Mouse (Mus musculus) kidney, adult 8-10 months (tissue): ENCODE data around the gene Zfp322a.
"Not testable (repeated sequence)": the region's sequence is repeated elsewhere in the genome, so short reads cannot be mapped to it uniquely, and the experiment has no call there.

Source experiments
- DNase-seq, 2 experiments: peaks; one replicate each; pipeline ENCODE4 v3.0.0; 2022

Zfp322a gene

GRCm38 (mm10) chr13:23368583-23369420, at the start of gene Zfp322a:
Gene Zfp322a (minus strand): TSS chr13:23369208.
- peak; percentile 97 to 98 for DNase-seq

GRCm38 (mm10) chr13:23412630-23413521, 43.9 kb upstream of the Zfp322a start:
- DNase-seq, result no peak

- DNase-seq, result no peak
Observed at GRCm38 (mm10) chr13:23412211-23412629, 43.2 kb upstream of the Zfp322a start.

GRCm38 (mm10) chr13:23411311-23412210, 42.6 kb upstream of the Zfp322a start:
- no peak for DNase-seq

- no peak for DNase-seq
Observed at GRCm38 (mm10) chr13:23410632-23411031, 41.6 kb upstream of the Zfp322a start.

DNA sequence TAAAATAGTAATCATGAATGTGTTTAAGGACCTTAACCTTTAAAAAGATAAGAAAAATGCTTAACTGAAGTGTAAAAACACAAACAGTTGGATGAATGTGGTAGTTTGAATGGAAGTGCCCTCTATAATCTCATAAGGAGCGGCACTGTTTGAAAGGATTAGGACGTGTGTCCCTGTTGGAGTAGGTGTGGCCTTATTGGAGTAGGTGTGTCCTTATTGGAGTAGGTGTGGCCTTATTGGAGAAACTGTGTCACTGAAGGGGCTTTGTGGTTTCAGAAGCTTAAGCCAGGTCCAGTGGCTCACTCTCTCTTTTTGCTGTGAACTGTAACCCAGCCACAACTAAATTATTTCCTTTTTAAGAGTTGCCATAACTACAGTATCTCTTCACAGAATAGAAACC, 33.6 kb upstream of the Zfp322a start:
- DNase-seq, result no peak

GRCm38 (mm10) chr13:23401683-23402527, 32.9 kb upstream of the Zfp322a start:
- DNase-seq, result peak; percentile 72 to 89

GRCm38 (mm10) chr13:23400771-23401682, 32.0 kb upstream of the Zfp322a start:
- DNase-seq, result no peak

- not testable (repeated sequence) for DNase-seq
Observed at GRCm38 (mm10) chr13:23396913-23397312, 27.9 kb upstream of the Zfp322a start.

DNA sequence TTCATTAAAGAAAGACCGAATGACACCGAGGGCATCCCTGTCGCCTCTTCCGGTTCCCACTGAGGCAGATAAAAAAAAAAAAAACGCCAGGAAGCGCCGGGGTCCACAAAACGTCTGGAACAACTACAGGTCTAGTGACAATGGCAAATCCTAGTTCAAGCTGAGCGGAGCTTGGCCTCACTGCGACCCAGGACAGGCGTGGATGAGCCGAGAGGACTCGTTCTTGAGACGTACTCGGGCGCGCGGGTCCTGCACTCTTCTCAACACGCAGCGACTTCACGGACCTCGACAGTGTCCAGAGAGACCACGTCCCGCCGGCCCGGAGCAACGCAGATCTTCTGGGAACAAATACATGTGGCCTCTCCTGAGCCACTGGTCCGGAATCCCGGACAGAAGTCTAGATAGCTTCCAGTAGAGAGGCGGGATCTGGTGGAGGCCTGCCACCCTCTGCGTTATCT, 27.3 kb upstream of the Zfp322a start:
- DNase-seq, result peak in 1 of 2 experiments; percentile 11

GRCm38 (mm10) chr13:23395301-23396245, 26.6 kb upstream of the Zfp322a start:
- DNase-seq, result no peak

GRCm38 (mm10) chr13:23387548-23387947, 18.5 kb upstream of the Zfp322a start:
- DNase-seq, result no peak

DNA sequence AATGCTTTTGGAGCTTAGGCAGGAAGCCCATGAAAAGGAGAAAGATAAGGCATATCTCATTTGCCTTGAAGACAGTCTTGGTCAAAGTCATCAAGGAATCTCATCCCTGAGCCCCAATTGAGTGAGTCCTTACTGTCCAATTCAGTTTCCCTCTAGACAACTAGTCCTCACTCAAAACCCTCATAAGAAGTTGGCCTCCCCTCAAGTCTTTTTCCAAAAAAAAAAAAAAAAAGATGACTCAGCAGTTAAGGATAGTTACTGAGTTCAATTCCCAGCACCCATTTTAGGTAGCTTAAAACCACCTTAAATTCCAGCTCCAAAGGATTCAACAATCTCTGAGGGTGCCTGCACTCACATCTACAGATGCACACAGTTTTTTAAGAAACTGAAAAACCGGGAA, 14.1 kb upstream of the Zfp322a start:
- DNase-seq, result no peak

DNA sequence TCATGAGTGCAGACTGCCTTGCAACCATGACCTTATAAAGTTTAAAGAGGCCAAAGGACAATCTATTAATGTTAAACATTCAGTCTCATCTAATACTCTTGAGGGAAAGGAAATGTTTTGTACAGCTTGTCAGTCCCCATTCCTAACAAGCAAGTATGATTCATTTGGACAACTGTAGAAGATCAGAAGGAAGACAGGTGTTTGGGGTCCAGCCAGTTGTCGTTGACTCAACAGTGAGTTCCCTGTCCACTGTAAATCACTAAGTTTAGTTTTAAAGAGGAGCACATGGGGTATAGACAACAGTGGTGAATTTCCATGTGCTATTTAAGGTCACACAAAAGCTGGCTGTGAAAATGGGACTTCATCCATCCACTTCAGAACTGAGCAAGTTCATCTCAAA, 3.4 kb upstream of the Zfp322a start:
- DNase-seq, result no peak

GRCm38 (mm10) chr13:23370075-23370474, 1.1 kb upstream of the Zfp322a start:
- no peak for DNase-seq

DNA sequence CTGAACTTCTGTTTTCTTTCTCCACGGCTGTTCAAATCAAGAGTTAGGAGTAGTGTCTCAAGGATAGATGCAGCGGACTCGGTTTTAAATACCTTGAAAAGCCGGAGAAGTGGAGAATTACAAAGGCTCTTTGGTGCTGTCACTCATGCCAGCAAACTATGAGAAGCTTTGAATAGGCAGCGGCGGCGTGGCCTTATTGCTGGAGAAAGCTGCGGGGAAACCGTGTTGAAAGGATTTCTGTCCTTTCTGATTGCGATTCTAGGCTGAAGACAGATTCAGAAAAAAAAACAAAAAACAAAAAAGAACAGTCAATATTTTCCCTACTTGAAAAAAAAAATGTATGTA, 385 bp upstream of the Zfp322a start:
- no peak for DNase-seq

DNA sequence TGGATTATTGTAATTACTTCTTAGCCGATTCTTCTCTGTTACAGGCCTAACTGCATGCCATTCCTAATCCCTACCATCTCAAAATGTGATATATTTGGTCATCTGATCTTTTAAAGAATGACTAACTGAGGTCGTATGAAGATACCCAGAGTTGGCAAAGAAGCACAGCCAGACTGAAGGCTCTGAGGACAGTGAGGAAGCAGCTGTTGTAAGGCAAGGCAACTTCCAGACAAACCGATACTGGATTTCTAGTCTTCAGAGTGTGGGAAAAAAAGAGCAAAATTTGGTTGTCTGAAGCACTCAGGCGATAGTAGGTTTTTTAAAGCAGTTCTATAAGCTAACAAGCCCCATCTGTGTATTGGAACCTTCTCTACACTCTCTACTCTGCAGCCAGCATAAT, 7.5 kb downstream of the Zfp322a start:
- no peak for DNase-seq

DNA sequence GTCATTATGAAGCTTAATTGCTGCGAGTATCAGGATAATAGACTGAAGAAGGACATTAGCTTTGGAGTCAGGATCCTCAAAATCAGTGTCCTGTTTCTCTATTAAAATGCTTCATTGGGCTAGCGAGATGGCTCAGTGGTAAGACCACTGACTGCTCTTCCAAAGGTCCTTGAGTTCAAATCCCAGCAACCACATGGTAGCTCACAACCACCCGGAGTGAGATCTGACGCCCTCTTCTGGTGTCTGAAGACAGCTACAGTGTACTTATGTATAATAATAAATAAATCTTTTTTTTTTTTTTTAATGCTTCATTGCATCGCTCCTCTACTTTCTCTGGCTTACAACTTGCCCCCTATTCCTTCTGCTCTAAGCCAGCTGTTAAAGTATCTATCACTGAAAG, 14.5 kb downstream of the Zfp322a start:
- not testable (repeated sequence) for DNase-seq

- no peak for DNase-seq
Observed at GRCm38 (mm10) chr13:23317305-23317889, 51.6 kb downstream of the Zfp322a start.
